Mouse (Mus musculus) c-Kit-negative CD71-positive TER-119-positive erythroid progenitor cells, embryonic 14.5 days (primary cell): ENCODE data around the gene Pole3.
"Not testable (repeated sequence)": the region's sequence is repeated elsewhere in the genome, so short reads cannot be mapped to it uniquely, and the experiment has no call there.

Experiments used
- DNase-seq: peaks from one replicate; pipeline ENCODE4 v3.0.0-alpha.2; 2013; ENCODE audit warnings: low read depth, low spot score

The Pole3 gene

GRCm38 (mm10) chr4:62487172-62487571 is 37.7 kb downstream of the Pole3 start:
- DNase-seq = no peak

- DNase-seq = no peak
These were observed 38.6 kb downstream of the Pole3 start for GRCm38 (mm10) chr4:62486162-62486696.

GRCm38 (mm10) chr4:62485450-62486161 is 39.3 kb downstream of the Pole3 start:
- DNase-seq = no peak

- no peak for DNase-seq
These were observed 39.9 kb downstream of the Pole3 start for GRCm38 (mm10) chr4:62484928-62485327.

- no peak for DNase-seq
These were observed 43.9 kb downstream of the Pole3 start for GRCm38 (mm10) chr4:62480709-62481605.

GRCm38 (mm10) chr4:62479937-62480708 is 44.7 kb downstream of the Pole3 start, which contains the start of gene Bspry:
Gene Bspry (plus strand): TSS chr4:62480053.
- no peak for DNase-seq

- not testable (repeated sequence) for DNase-seq
These were observed 45.3 kb downstream of the Pole3 start for GRCm38 (mm10) chr4:62479593-62479936.

- DNase-seq = no peak
These were observed 47.2 kb downstream of the Pole3 start for GRCm38 (mm10) chr4:62477542-62478244.

- DNase-seq = no peak
These were observed 49.1 kb downstream of the Pole3 start for GRCm38 (mm10) chr4:62475793-62476192.

- no peak for DNase-seq
These were observed 49.7 kb downstream of the Pole3 start for GRCm38 (mm10) chr4:62475131-62475530.
